Comparison of ENCODE assay signal across 27 mouse cellular contexts in genomic region chr15:99837561-99837960, GRCm38 (mm10). TPM values are rescaled to one million over a fixed set of nuclear protein-coding genes. Genes with fewer than 3 reads are reported as not detected.
DNase-seq lines count a peak whose midpoint lies in the region; ATAC-seq lines count a peak whose summit lies in the region.
"Had no signal": no experiment of that assay in that cellular context is flagged by ENCODE, and none has a peak within 500 bp of the region (broad histone marks: within the 10 kb centered on the region; RNA-seq: fewer than 3 reads in every experiment).

No protein-coding gene starts in this region.

- no peak for ATAC-seq in intestine, embryonic 16.5 days
- no peak for ATAC-seq in intestine, embryonic 15.5 days
- ATAC-seq in hindbrain, embryonic 13.5 days (ENCODE audit: low FRiP score): no peak
- ATAC-seq in kidney, embryonic 15.5 days (replicated peaks; ENCODE audit: low FRiP score): no peak
- ATAC-seq: CD4-positive, CD25-positive, alpha-beta regulatory T cell, adult 4 months; forebrain, embryonic 16.5 days; hindbrain, embryonic 16.5 days had no signal

- H3K4me2 ChIP-seq in intestine, embryonic 16.5 days (ENCODE audit: low read depth, low read length): no peak overlapping the region
- H3K4me2 ChIP-seq in intestine, embryonic 15.5 days (replicated peaks): no peak overlapping the region
- no peak overlapping the region for H3K4me2 ChIP-seq in hindbrain, embryonic 13.5 days
- no peak overlapping the region for H3K4me2 ChIP-seq in kidney, embryonic 15.5 days
- H3K4me2 ChIP-seq: embryonic facial prominence, embryonic 12.5 days; heart, embryonic 13.5 days; liver, embryonic 13.5 days; neural tube, embryonic 15.5 days had no signal

- DNase-seq in cerebellum, adult 11-12 months: peak; percentile 59
- peak; percentile 38 for DNase-seq in cerebellum, adult 8-10 months
- DNase-seq in cerebellum, postnatal 36 days: peak; percentile 56 to 58
- DNase-seq in heart, embryonic 10.5 days (ENCODE audit: low spot score): no peak
- DNase-seq: adrenal gland, postnatal 14 days; heart, adult 2 months; heart, postnatal 10 days; kidney, adult 9 months; kidney, postnatal 14 days; layer of hippocampus, adult 9-11 months; liver, embryonic 13.5 days; lung, adult 2 months; lung, postnatal 10 days; midbrain, embryonic 14.5 days; right cerebral cortex, adult 18-20 months; spleen, adult 18-20 months had no signal

- H3K4me1 ChIP-seq in intestine, embryonic 16.5 days (ENCODE audit: control insufficient read depth, insufficient read depth, low read length): peaks cover 17% of the 10 kb centered on the region
- 0 out of 2 replicates have a peak, but pooled peaks cover 11% of the 10 kb centered on the region for H3K4me1 ChIP-seq in intestine, embryonic 15.5 days (replicated peaks)
- H3K4me1 ChIP-seq in hindbrain, embryonic 13.5 days (replicated peaks): no peaks in the 10 kb centered on the region
- 0 out of 2 replicates have a peak, but pooled peaks cover 6% of the 10 kb centered on the region for H3K4me1 ChIP-seq in heart, embryonic 10.5 days
- peaks cover 5% of the 10 kb centered on the region; the same call in 1 of the 2 replicates for H3K4me1 ChIP-seq in kidney, embryonic 15.5 days
- H3K4me1 ChIP-seq: embryonic facial prominence, embryonic 12.5 days; heart, embryonic 13.5 days had no signal

- no peaks in the 10 kb centered on the region for H3K27me3 ChIP-seq in intestine, embryonic 16.5 days (replicated peaks; ENCODE audit: control insufficient read depth, insufficient read depth, low read length)
- H3K27me3 ChIP-seq in intestine, embryonic 15.5 days (replicated peaks): no peaks in the 10 kb centered on the region
- H3K27me3 ChIP-seq in hindbrain, embryonic 13.5 days: no peaks in the 10 kb centered on the region
- no peaks in the 10 kb centered on the region for H3K27me3 ChIP-seq in heart, embryonic 10.5 days (ENCODE audit: insufficient read depth, poor library complexity, severe bottlenecking)
- H3K27me3 ChIP-seq in kidney, embryonic 15.5 days: no peaks in the 10 kb centered on the region
- H3K27me3 ChIP-seq: embryonic facial prominence, embryonic 12.5 days; heart, embryonic 13.5 days; liver, embryonic 13.5 days; neural tube, embryonic 15.5 days had no signal

- H3K9ac ChIP-seq in intestine, embryonic 16.5 days (ENCODE audit: low read depth, low read length): no peak overlapping the region
- no peak overlapping the region for H3K9ac ChIP-seq in intestine, embryonic 15.5 days
- no peak overlapping the region for H3K9ac ChIP-seq in hindbrain, embryonic 13.5 days
- H3K9ac ChIP-seq in kidney, embryonic 15.5 days: no peak overlapping the region
- H3K9ac ChIP-seq: embryonic facial prominence, embryonic 12.5 days; heart, embryonic 13.5 days; liver, embryonic 13.5 days; neural tube, embryonic 15.5 days had no signal

- peaks cover 2% of the 10 kb centered on the region; the same call in 1 of the 2 replicates for H3K36me3 ChIP-seq in intestine, embryonic 16.5 days (ENCODE audit: control insufficient read depth, insufficient read depth, low read length)
- H3K36me3 ChIP-seq in intestine, embryonic 15.5 days: no peaks in the 10 kb centered on the region
- peaks cover 3% of the 10 kb centered on the region for H3K36me3 ChIP-seq in hindbrain, embryonic 13.5 days
- no peaks in the 10 kb centered on the region for H3K36me3 ChIP-seq in heart, embryonic 10.5 days
- no peaks in the 10 kb centered on the region for H3K36me3 ChIP-seq in kidney, embryonic 15.5 days
- H3K36me3 ChIP-seq: embryonic facial prominence, embryonic 12.5 days; liver, embryonic 13.5 days had no signal

- H3K4me3 ChIP-seq in intestine, embryonic 16.5 days (ENCODE audit: low read length): no peak overlapping the region
- no peak overlapping the region for H3K4me3 ChIP-seq in intestine, embryonic 15.5 days (replicated peaks)
- H3K4me3 ChIP-seq in hindbrain, embryonic 13.5 days: no peak overlapping the region
- H3K4me3 ChIP-seq in heart, embryonic 10.5 days: no peak overlapping the region
- H3K4me3 ChIP-seq in kidney, embryonic 15.5 days (replicated peaks): no peak overlapping the region
- H3K4me3 ChIP-seq: embryonic facial prominence, embryonic 12.5 days; erythroblast, embryonic 14.5 days; heart, adult 2 months; heart, embryonic 13.5 days; liver, embryonic 13.5 days; neural tube, embryonic 15.5 days had no signal

- H3K9me3 ChIP-seq in intestine, embryonic 16.5 days (ENCODE audit: control insufficient read depth, low read length): no peaks in the 10 kb centered on the region
- no peaks in the 10 kb centered on the region for H3K9me3 ChIP-seq in intestine, embryonic 15.5 days
- no peaks in the 10 kb centered on the region for H3K9me3 ChIP-seq in hindbrain, embryonic 13.5 days
- H3K9me3 ChIP-seq in heart, embryonic 10.5 days: no peaks in the 10 kb centered on the region
- H3K9me3 ChIP-seq in kidney, embryonic 15.5 days (replicated peaks): no peaks in the 10 kb centered on the region
- H3K9me3 ChIP-seq: embryonic facial prominence, embryonic 12.5 days; heart, embryonic 13.5 days; liver, embryonic 13.5 days; neural tube, embryonic 15.5 days had no signal

- 69% methylated on average over 7 of the region's 7 CpGs for WGBS in intestine, embryonic 16.5 days
- 72% methylated on average over 7 of the region's 7 CpGs for WGBS in intestine, embryonic 15.5 days
- 83% methylated on average over 7 of the region's 7 CpGs for WGBS in hindbrain, embryonic 13.5 days
- 70% methylated on average over 7 of the region's 7 CpGs for WGBS in heart, embryonic 10.5 days
- WGBS in kidney, embryonic 15.5 days: 76% methylated on average over 7 of the region's 7 CpGs

- peak overlapping the region; percentile 43; the same call in 1 of the 2 replicates for H3K27ac ChIP-seq in intestine, embryonic 16.5 days (ENCODE audit: low read length)
- H3K27ac ChIP-seq in intestine, embryonic 15.5 days: no peak overlapping the region
- no peak overlapping the region for H3K27ac ChIP-seq in hindbrain, embryonic 13.5 days
- H3K27ac ChIP-seq in heart, embryonic 10.5 days: no peak overlapping the region
- H3K27ac ChIP-seq in kidney, embryonic 15.5 days: no peak overlapping the region
- H3K27ac ChIP-seq: embryonic facial prominence, embryonic 12.5 days; heart, adult 2 months; heart, embryonic 13.5 days; liver, embryonic 13.5 days; neural tube, embryonic 15.5 days had no signal

RNA-seq across cellular contexts. Expression of gene Lima1, which starts 37.7 kb away (rescaled TPM):
- 105 and 112 TPM in 2 replicates for polyA plus RNA-seq in intestine, embryonic 16.5 days (2015; fragmentation: Nextera tagmentation; extraction: Ambion mirVana)
- polyA plus RNA-seq in intestine, embryonic 15.5 days (2015; fragmentation: Nextera tagmentation; extraction: Ambion mirVana): 86.5 and 96.4 TPM in 2 replicates
- 20.6 and 20.9 TPM in 2 replicates for polyA plus RNA-seq in hindbrain, embryonic 13.5 days (2015; fragmentation: Nextera tagmentation; extraction: Ambion mirVana)
- polyA plus RNA-seq in heart, embryonic 10.5 days (2016; fragmentation: Nextera tagmentation; extraction: Ambion mirVana): 25.9 and 29.4 TPM in 2 replicates
- polyA plus RNA-seq in kidney, embryonic 15.5 days (2015; fragmentation: Nextera tagmentation; extraction: Ambion mirVana): 51.5 and 55.2 TPM in 2 replicates
